Mouse (Mus musculus): ENCODE data around the gene Tbc1d30.

- no peak for TF ChIP-seq CTCF (IDR thresholded peaks at IDR 0.05; ENCODE audit: control insufficient read depth, insufficient read depth, insufficient replicate concordance, low read depth, low read length)
- TF ChIP-seq POLR2A (IDR thresholded peaks at IDR 0.05; ENCODE audit: control insufficient read depth, low read depth, low read length), result no peak
Measured at GRCm38 (mm10) chr10:121274964-121275363, 76.1 kb downstream of the Tbc1d30 start.
